Mouse (Mus musculus): Measurements from ENCODE around the gene Mrpl47.
"Not testable (repeated sequence)": the region's sequence is repeated elsewhere in the genome, so short reads cannot be mapped to it uniquely, and the experiment has no call there.

Mrpl47 gene

GRCm38 (mm10) chr3:32708368-32709231 is 28.8 kb downstream of the Mrpl47 start:
- intact Hi-C loops (cut with DNase I): no loop called here

- intact Hi-C loops (cut with DNase I): no loop called here
Observed at GRCm38 (mm10) chr3:32708052-32708367, 29.4 kb downstream of the Mrpl47 start.

- intact Hi-C loops (cut with DNase I): not testable (repeated sequence)
Observed at GRCm38 (mm10) chr3:32705647-32706348, 31.6 kb downstream of the Mrpl47 start, which contains the start of gene Actl6a. Gene Actl6a (plus strand): TSS chr3:32706298.

- intact Hi-C loops (cut with DNase I): not testable (repeated sequence)
Observed at GRCm38 (mm10) chr3:32704632-32705031, 32.8 kb downstream of the Mrpl47 start.

- intact Hi-C loops (cut with DNase I): not testable (repeated sequence)
Observed at GRCm38 (mm10) chr3:32704021-32704420, 33.4 kb downstream of the Mrpl47 start.

GRCm38 (mm10) chr3:32698228-32698863 is 39.1 kb downstream of the Mrpl47 start:
- intact Hi-C loops (cut with DNase I): loop anchor here (1.0 to 10.0 kb wide), 2 partner anchors 88 to 364 kb away; no protein-coding TSS in a partner anchor

- intact Hi-C loops (cut with DNase I): loop anchor here (10.0 kb wide), 1 partner anchor 361 kb away; no protein-coding TSS in a partner anchor
Observed at GRCm38 (mm10) chr3:32695583-32695980, 41.8 kb downstream of the Mrpl47 start.

GRCm38 (mm10) chr3:32694737-32695582 is 42.4 kb downstream of the Mrpl47 start:
- intact Hi-C loops (cut with DNase I): loop anchor here (5.0 to 10.0 kb wide), 2 partner anchors 48 to 360 kb away; no protein-coding TSS in a partner anchor

- intact Hi-C loops (cut with DNase I): loop anchor here (5.0 to 10.0 kb wide), 2 partner anchors 47 to 359 kb away; no protein-coding TSS in a partner anchor
Observed at GRCm38 (mm10) chr3:32694211-32694610, 43.2 kb downstream of the Mrpl47 start.

GRCm38 (mm10) chr3:32691841-32692240 is 45.6 kb downstream of the Mrpl47 start:
- intact Hi-C loops (cut with DNase I): loop anchor here (5.0 to 10.0 kb wide), 2 partner anchors 45 to 357 kb away; no protein-coding TSS in a partner anchor

GRCm38 (mm10) chr3:32690901-32691300 is 46.5 kb downstream of the Mrpl47 start:
- intact Hi-C loops (cut with DNase I): loop anchor here (5.0 to 10.0 kb wide), 2 partner anchors 44 to 356 kb away; no protein-coding TSS in a partner anchor

- intact Hi-C loops (cut with DNase I): loop anchor here (5.0 to 10.0 kb wide), 2 partner anchors 43 to 355 kb away; no protein-coding TSS in a partner anchor
Observed at GRCm38 (mm10) chr3:32690008-32690407, 47.4 kb downstream of the Mrpl47 start.

- intact Hi-C loops (cut with DNase I): no loop called here
Observed at GRCm38 (mm10) chr3:32689567-32689999, 47.8 kb downstream of the Mrpl47 start.

- intact Hi-C loops (cut with DNase I): no loop called here
Observed at GRCm38 (mm10) chr3:32687156-32687555, 50.2 kb downstream of the Mrpl47 start.

GRCm38 (mm10) chr3:32686537-32686936 is 50.9 kb downstream of the Mrpl47 start:
- intact Hi-C loops (cut with DNase I): no loop called here

GRCm38 (mm10) chr3:32684631-32685030 is 52.8 kb downstream of the Mrpl47 start:
- intact Hi-C loops (cut with DNase I): no loop called here

GRCm38 (mm10) chr3:32682910-32683531 is 54.4 kb downstream of the Mrpl47 start:
- intact Hi-C loops (cut with DNase I): no loop called here

GRCm38 (mm10) chr3:32676393-32676792 is 61.0 kb downstream of the Mrpl47 start:
- intact Hi-C loops (cut with DNase I): no loop called here
